Mouse (Mus musculus) cortical plate, adult 2 months (tissue): ENCODE results near the gene Necap1. TPM values are rescaled to one million over a fixed set of nuclear protein-coding genes. Genes with fewer than 3 reads are reported as not detected.
A peak's percentile ranks its signal among the peaks of the same experiment; 100 is the strongest.

Experiments used
- H3K27ac ChIP-seq: fragments of 200-500 bp; 2 replicates; pipeline ENCODE4 v1.5.1; 2012; ENCODE audit warnings: low read length, control low read depth, inconsistent platforms; ENCODE audit not compliant: insufficient read depth
- H3K4me1 ChIP-seq: fragments of 200-500 bp; 2 replicates; pipeline ENCODE4 v1.6.1; 2011; ENCODE audit warnings: low read length; ENCODE audit not compliant: control insufficient read depth, insufficient read depth
- H3K4me3 ChIP-seq: fragments of 200-500 bp; 2 replicates; pipeline ENCODE4 v1.5.1; 2011; ENCODE audit warnings: mild to moderate bottlenecking, low read length, control low read depth; ENCODE audit not compliant: insufficient read depth
- CTCF ChIP-seq: fragments of 200-500 bp; IDR thresholded peaks from 2 replicates; pipeline ENCODE4 v1.5.1; 2011; ENCODE audit warnings: mild to moderate bottlenecking, control low read depth, low read length; ENCODE audit not compliant: insufficient read depth; ENCODE audit errors: extremely low read depth
- POLR2A ChIP-seq: fragments of 200-500 bp; IDR thresholded peaks from 2 replicates; pipeline ENCODE4 v1.6.1; 2011; ENCODE audit warnings: mild to moderate bottlenecking, low read length, control low read depth; ENCODE audit not compliant: insufficient read depth; ENCODE audit errors: extremely low read depth
- polyA plus RNA-seq: library from polyadenylated mRNA; depleted of rRNA; stranded (reverse); fragments of >200 nt; gene quantifications from 2 replicates; pipeline ENCODE4 v1.2.3, GENCODE M21; 2012; rRNA removed

The Necap1 gene
- 127 and 133 TPM in 2 replicates for polyA plus RNA-seq

GRCm38 (mm10) chr6:122873871-122874719 lies at the start of gene Necap1:
Gene Necap1, plus strand, starts transcription at chr6:122874474.
- H3K27ac ChIP-seq: peak within 1 kb of the TSS; percentile 76
- TF ChIP-seq POLR2A (peak; percentile 66; the same call in 1 of the 2 replicates), CTCF (peak; percentile 71)
- H3K4me1 ChIP-seq: peaks cover 4% of the 10 kb centered on the region; the same call in 1 of the 2 replicates
- H3K4me3 ChIP-seq: peak within 1 kb of the TSS; percentile 92

- peaks cover 15% of the 10 kb centered on the region for H3K4me1 ChIP-seq
- TF ChIP-seq CTCF: no peak
- no peak for TF ChIP-seq POLR2A
- no peak overlapping the region for H3K27ac ChIP-seq
These were observed 49.1 kb upstream of the Necap1 start for GRCm38 (mm10) chr6:122825166-122825565.

GRCm38 (mm10) chr6:122825923-122826742 lies 48.1 kb upstream of the Necap1 start:
- Histone ChIP-seq H3K4me3 (peak overlapping the region; percentile 44), H3K4me1 (peaks cover 15% of the 10 kb centered on the region), H3K27ac (no peak overlapping the region)
- TF ChIP-seq CTCF: no peak

More at GRCm38 (mm10) chr6:122825166-122825565, 49.1 kb upstream of the Necap1 start:
- H3K4me3 ChIP-seq: no peak overlapping the region

DNA sequence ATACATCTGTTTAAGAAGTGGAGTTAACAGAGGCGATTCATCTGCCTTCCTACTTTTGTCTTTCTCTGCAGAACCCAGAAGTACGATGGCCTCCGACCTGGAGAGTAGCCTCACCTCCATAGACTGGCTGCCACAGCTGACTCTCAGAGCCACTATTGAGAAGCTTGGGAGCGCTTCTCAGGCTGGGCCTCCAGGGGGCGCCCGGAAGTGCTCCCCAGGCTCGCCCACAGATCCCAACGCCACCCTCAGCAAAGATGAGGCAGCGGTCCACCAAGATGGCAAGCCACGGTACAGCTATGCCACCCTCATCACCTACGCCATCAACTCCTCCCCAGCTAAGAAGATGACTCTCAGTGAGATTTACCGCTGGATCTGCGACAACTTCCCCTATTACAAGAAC lies 46.2 kb upstream of the Necap1 start:
- Histone ChIP-seq H3K4me3 (no peak overlapping the region), H3K27ac (no peak overlapping the region), H3K4me1 (peaks cover 11% of the 10 kb centered on the region)
- TF ChIP-seq CTCF (0 out of 2 replicates have a peak, but pooled peaks have one; percentile 14), POLR2A (no peak)

- TF ChIP-seq POLR2A (no peak), CTCF (no peak)
- no peak overlapping the region for H3K4me3 ChIP-seq
- peaks cover 2% of the 10 kb centered on the region; the same call in 1 of the 2 replicates for H3K4me1 ChIP-seq
- H3K27ac ChIP-seq: no peak overlapping the region
These were observed 41.4 kb upstream of the Necap1 start for GRCm38 (mm10) chr6:122832880-122833279.

GRCm38 (mm10) chr6:122834365-122834764 lies 39.9 kb upstream of the Necap1 start:
- H3K4me3 ChIP-seq: no peak overlapping the region
- H3K4me1 ChIP-seq: peaks cover 2% of the 10 kb centered on the region; the same call in 1 of the 2 replicates
- H3K27ac ChIP-seq: no peak overlapping the region
- TF ChIP-seq CTCF (peak; percentile 66), POLR2A (no peak)

GRCm38 (mm10) chr6:122836974-122837373 lies 37.3 kb upstream of the Necap1 start:
- peaks cover 2% of the 10 kb centered on the region; the same call in 1 of the 2 replicates for H3K4me1 ChIP-seq
- TF ChIP-seq POLR2A: no peak
- no peak for TF ChIP-seq CTCF
- H3K4me3 ChIP-seq: no peak overlapping the region
- H3K27ac ChIP-seq: no peak overlapping the region

DNA sequence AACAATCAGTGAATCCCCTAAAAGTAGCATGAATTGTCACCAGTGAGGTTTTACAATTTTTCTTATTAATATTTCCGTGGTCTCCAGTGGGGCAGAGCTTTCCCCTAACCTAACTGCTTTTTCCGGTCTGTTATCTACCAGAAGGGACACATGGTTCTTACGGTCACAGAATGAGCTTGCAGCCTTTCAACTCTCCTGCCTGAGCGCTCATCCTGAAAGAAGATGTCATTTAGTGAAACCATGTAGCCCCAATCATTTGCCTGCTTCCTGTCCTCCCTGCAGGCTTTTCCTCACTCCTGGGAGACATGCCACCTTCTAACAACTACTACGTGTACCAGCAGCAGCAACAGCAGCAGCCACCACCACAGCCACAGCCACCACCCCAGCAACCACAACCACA lies 36.7 kb upstream of the Necap1 start:
- TF ChIP-seq POLR2A (no peak), CTCF (no peak)
- Histone ChIP-seq H3K4me3 (no peak overlapping the region), H3K4me1 (peaks cover 2% of the 10 kb centered on the region; the same call in 1 of the 2 replicates), H3K27ac (no peak overlapping the region)

GRCm38 (mm10) chr6:122843759-122844158 lies 30.5 kb upstream of the Necap1 start:
- TF ChIP-seq POLR2A (no peak), CTCF (no peak)
- Histone ChIP-seq H3K4me1 (no peaks in the 10 kb centered on the region), H3K27ac (no peak overlapping the region), H3K4me3 (no peak overlapping the region)
